Mouse (Mus musculus): ENCODE data around the gene Fmnl1.

Gene Fmnl1

GRCm38 (mm10) chr11:103177815-103178485 lies 7.0 kb downstream of the Fmnl1 start:
- in situ Hi-C loops (cut with MboI; ENCODE audit: low sequenced_read_pairs) = no loop called here

- in situ Hi-C loops (cut with MboI; ENCODE audit: low sequenced_read_pairs) = no loop called here
Observed at GRCm38 (mm10) chr11:103178748-103179147, 7.8 kb downstream of the Fmnl1 start.

- in situ Hi-C loops (cut with MboI; ENCODE audit: low sequenced_read_pairs) = no loop called here
Observed at GRCm38 (mm10) chr11:103180426-103180825, 9.5 kb downstream of the Fmnl1 start.

GRCm38 (mm10) chr11:103181349-103181748 lies 10.4 kb downstream of the Fmnl1 start:
- in situ Hi-C loops (cut with MboI; ENCODE audit: low sequenced_read_pairs) = no loop called here

GRCm38 (mm10) chr11:103181911-103182310 lies 11.0 kb downstream of the Fmnl1 start:
- in situ Hi-C loops (cut with MboI; ENCODE audit: low sequenced_read_pairs) = no loop called here

- in situ Hi-C loops (cut with MboI; ENCODE audit: low sequenced_read_pairs) = no loop called here
Observed at GRCm38 (mm10) chr11:103184891-103185290, 14.0 kb downstream of the Fmnl1 start.

- in situ Hi-C loops (cut with MboI; ENCODE audit: low sequenced_read_pairs) = no loop called here
Observed at GRCm38 (mm10) chr11:103192230-103192955, 21.5 kb downstream of the Fmnl1 start.

- in situ Hi-C loops (cut with MboI; ENCODE audit: low sequenced_read_pairs) = no loop called here
Observed at GRCm38 (mm10) chr11:103192956-103193824, 22.3 kb downstream of the Fmnl1 start.

GRCm38 (mm10) chr11:103193825-103194168 lies 22.9 kb downstream of the Fmnl1 start:
- in situ Hi-C loops (cut with MboI; ENCODE audit: low sequenced_read_pairs) = no loop called here

GRCm38 (mm10) chr11:103195236-103195635 lies 24.3 kb downstream of the Fmnl1 start:
- in situ Hi-C loops (cut with MboI; ENCODE audit: low sequenced_read_pairs) = no loop called here

- in situ Hi-C loops (cut with MboI; ENCODE audit: low sequenced_read_pairs) = no loop called here
Observed at GRCm38 (mm10) chr11:103195656-103196055, 24.7 kb downstream of the Fmnl1 start.

GRCm38 (mm10) chr11:103197340-103197739 lies 26.4 kb downstream of the Fmnl1 start:
- in situ Hi-C loops (cut with MboI; ENCODE audit: low sequenced_read_pairs) = no loop called here

- in situ Hi-C loops (cut with MboI; ENCODE audit: low sequenced_read_pairs) = no loop called here
Observed at GRCm38 (mm10) chr11:103198339-103198738, 27.4 kb downstream of the Fmnl1 start.

- in situ Hi-C loops (cut with MboI; ENCODE audit: low sequenced_read_pairs) = no loop called here
Observed at GRCm38 (mm10) chr11:103198911-103199803, 28.2 kb downstream of the Fmnl1 start.

GRCm38 (mm10) chr11:103201664-103202063 lies 30.8 kb downstream of the Fmnl1 start:
- in situ Hi-C loops (cut with MboI; ENCODE audit: low sequenced_read_pairs) = no loop called here

- in situ Hi-C loops (cut with MboI; ENCODE audit: low sequenced_read_pairs) = no loop called here
Observed at GRCm38 (mm10) chr11:103202376-103202775, 31.5 kb downstream of the Fmnl1 start.

GRCm38 (mm10) chr11:103206203-103206602 lies 35.3 kb downstream of the Fmnl1 start:
- in situ Hi-C loops (cut with MboI; ENCODE audit: low sequenced_read_pairs) = no loop called here

- in situ Hi-C loops (cut with MboI; ENCODE audit: low sequenced_read_pairs) = no loop called here
Observed at GRCm38 (mm10) chr11:103208458-103208857, 37.6 kb downstream of the Fmnl1 start, which contains the start of gene 1700023F06Rik. Gene 1700023F06Rik, minus strand, starts transcription at chr11:103208558.

GRCm38 (mm10) chr11:103210291-103210690 lies 39.4 kb downstream of the Fmnl1 start:
- in situ Hi-C loops (cut with MboI; ENCODE audit: low sequenced_read_pairs) = no loop called here

GRCm38 (mm10) chr11:103213712-103214111 lies 42.8 kb downstream of the Fmnl1 start:
- in situ Hi-C loops (cut with MboI; ENCODE audit: low sequenced_read_pairs) = no loop called here
